Mouse (Mus musculus) layer of hippocampus, adult 8-10 months (tissue): Measurements from ENCODE around the gene Srr. TPM values are rescaled to one million over a fixed set of nuclear protein-coding genes. Genes with fewer than 3 reads are reported as not detected.

Experiments
- DNase-seq, 2 experiments: peaks; one replicate each; pipeline ENCODE4 v3.0.0; 2022; ENCODE audit warnings: low spot score in 2 of 2
- total RNA-seq, 4 experiments: library from RNA; stranded (reverse); gene quantifications; 2 replicates each; pipeline ENCODE4 v1.2.4; 2022

Gene Srr
- total RNA-seq, 4 experiments from 2014 or later, result 73.6 to 85.6 (median 83.0) TPM

DNA sequence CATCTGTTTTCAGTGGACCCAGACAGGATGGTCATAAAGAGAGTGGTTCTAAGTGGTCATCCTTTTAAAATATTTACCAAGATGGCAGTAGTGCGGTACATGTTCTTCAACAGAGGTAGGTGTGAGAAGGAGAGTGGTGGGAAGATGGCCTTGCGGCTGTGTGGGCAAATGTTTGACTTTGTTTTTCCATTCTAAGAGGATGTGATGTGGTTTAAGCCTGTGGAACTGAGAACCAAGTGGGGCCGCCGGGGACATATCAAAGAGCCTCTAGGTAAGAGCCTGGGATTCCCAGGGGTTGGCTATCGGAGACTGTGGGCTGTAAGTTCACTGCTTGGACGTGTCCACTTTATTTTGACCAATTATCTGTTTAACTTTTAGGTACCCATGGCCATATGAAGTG is 17.9 kb downstream of the Srr start:
- DNase-seq, result no peak

DNA sequence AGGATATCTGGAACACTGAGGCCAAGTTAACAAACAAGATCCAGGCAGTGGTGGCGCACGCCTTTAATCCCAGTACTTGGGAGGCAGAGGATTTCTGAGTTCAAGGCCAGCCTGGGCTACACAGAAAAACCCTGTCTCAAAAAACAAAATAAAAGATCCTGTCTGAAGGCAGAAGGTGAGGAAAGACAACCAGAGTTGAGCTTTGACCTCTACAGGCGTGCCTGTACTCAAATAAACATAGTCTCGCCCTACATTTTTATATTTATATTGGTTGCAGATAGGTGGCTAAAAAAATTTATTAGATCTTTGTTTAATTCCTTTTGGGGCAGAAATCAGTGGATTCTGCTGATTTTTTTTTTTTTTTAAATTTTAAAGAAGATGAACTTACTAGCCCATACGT is 23.3 kb downstream of the Srr start:
- no peak for DNase-seq

DNA sequence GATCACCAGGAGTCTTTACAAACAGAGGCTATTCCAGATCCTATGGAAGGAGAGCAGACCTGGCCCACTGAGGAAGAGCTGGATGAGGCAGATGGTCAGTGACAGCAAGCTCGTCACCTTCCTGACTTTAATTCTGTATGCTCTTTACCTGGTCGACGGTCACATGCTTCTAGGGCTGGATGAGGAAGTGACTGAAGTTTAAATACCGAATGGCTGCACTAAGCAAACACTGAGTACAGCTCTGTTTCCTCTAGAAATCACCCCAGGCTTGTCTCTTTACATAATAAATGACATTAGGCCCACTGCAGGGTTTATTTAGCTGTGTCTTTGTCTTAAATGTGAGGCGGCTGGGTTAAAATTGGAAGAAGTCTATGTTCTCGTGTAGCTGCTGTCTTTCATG is 24.2 kb downstream of the Srr start:
- no peak for DNase-seq

DNA sequence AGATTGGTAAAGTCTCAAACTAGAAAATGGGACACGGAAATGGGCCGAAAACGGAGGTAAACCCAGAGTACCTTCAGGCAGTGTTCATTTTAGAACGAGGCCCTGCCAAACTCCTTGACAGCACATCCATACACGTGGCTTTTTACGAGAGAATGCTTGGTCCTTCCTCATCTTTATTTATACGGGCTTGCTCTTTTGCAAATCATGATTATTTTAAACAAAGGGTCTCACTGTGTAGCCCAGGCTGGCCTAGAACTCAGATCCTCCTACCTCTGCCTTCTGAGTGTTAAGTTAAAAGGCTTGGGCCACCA is 27.3 kb downstream of the Srr start:
- no peak for DNase-seq

DNA sequence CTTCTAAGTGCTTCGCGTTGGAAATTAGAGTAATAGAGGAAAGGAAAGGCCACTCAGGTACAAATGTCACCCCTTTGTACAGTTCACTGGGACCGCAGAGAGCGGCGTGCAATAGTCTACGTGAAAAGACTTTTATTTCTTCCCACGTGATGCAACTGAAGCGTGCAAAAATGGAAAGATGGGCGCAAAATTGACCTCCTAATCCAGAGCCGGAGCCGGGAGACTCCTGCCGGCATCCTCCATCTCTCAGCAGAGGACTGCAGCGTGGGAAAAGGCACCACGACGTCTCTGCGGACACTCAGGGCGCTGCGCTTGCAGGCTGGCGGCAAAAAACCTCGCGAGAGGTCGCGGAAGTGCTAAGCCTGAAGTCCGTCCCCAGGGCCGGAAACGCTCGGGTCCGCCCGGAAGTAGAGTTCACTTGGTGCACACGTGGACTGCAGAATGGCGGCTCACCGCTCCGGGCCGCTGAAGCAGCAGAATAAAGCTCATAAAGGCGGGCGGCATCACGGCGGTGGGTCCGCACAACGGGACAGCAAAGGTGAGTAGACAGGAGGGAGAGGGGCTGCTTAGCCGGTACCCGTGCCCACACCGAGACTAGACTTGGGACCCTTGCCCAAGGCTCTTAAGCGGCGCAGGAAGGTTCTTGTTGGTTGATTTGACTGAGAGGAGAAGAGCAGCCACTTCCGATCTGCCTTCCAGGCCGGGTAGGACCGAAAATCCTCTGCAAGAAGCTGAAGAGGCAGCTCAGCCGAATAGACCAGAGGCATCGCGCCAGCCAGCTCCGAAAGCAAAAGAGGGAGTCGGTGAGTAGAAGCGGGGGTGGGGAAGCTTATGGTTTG is 27.9 kb downstream of the Srr start, which contains the start of gene Tsr1:
Gene Tsr1, plus strand, starts transcription at position 394 of the 839 bp plus-strand sequence.
- DNase-seq, result peak; percentile 89 to 90

DNA sequence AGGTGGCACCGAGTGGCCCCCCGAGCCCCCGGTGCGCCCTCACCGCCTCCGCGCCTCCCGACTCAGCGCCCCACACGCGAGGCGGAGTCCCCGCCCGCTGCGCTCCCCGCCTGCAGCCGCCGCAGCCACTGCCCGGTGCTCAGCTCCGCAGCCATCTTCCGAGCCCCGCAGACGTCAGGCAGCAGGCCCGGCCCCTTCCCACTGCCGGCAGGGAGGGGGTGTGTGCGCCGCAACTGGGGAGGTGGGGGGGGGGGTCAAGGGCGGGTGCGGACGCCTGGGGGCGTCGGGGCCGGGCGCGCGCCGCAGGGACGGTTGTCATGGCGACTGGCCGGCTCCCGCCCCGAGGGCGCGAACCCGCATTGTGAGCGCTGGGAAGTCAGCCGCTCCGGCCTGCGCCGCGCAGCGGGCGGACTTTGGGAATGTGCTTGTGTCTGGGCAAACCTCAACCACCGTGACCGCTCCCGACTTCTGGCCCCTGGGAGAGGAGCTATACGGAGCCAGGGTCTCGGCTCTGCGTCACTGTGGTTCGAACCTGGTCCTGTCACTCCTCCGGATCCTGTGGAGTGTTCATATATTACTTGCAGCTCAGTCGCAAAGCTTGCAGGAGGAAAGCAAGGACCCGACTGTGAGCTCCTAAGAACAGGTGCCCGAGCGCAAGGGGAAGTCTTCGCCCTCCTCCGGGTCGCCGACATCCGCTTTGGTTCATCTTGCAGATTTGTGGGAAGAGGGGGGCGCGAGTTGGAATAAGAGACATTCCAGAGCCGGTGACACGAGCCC is 28.7 kb downstream of the Srr start, which contains the start of gene Sgsm2:
Gene Sgsm2, minus strand, starts transcription at position 160 of the 777 bp plus-strand sequence.
- DNase-seq, result peak; percentile 56 to 64

DNA sequence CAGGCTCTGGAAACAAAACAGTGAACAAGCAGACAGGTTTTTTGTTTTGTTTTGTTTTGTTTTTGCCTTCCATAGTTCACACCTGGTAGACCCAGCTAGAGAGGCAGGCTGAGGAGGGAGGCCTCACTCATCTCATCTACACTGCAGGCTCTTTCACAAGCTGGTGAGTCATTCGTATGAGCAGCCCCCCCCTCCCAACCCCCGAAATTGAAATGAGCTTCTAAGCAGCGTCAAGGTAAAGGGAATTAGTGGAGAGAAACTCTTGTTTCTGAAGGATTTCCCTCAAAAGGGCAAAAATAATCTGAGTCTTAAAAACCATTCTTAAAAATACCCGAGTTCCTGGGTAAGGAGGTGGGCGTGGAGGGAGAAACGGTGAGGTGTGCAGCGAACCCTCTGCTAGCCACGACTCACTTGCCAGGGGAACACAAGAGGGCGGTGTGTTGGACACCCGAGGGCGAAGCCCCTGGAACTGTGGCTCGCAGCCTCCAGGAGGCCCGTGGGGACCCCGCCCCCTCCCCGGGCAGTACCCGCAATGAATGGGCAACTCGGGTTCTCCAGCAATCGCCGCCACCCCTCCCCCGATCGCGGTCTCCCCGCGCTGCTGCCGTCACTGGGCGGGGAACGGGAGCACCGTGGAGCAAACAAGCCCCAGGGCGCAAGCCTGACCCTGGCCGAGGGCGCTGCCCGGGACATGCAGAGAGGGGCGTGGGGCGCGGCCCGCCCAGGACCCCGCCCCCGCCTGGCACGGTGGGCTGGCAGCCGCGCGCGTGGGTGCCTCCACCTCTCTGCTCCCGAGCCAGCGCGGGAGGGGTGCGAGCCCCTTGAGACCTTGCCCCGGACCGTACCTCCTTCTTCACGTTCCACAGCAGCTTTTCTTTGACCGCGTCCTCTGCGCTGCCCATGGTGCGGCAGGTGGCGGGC is 29.5 kb downstream of the Srr start:
- DNase-seq, result peak; percentile 54 to 59

DNA sequence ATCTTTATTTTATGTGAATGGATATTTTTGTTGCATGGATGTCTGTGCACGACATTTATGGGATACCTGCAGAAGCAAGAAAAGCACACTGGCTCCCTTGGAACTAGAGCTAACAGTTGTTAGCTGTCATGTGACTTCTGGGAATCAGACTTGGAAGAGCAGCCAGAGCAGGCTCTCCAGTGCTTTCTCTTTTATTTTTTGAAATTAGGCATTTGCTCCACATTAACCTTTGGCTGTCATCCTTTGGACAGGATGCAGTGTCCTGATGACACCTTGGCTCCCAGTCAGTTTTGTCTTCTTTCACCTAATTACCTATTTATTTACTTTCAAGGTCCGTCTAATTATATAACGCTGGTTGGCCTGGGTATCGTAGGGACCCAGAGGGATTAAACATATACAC is 31.1 kb downstream of the Srr start:
- DNase-seq, result no peak

DNA sequence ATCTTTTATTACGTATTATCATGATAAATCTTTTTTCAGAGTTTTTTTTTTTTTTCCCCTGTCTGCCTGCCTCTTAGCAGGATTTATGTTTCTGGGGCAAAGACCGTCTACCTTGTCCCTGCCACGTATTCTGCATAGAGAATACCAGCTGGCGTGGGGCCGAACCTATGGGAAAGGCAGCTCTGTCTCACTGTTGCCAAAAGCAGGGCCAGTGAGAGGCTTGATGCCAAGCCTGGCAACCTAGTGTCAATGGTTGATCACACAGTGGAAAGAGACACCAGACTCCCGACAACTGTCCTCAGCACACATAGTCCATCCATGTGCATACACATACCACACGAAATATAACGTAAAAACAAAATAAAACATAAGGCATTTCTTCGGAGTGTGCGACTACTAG is 42.6 kb downstream of the Srr start:
- no peak for DNase-seq

DNA sequence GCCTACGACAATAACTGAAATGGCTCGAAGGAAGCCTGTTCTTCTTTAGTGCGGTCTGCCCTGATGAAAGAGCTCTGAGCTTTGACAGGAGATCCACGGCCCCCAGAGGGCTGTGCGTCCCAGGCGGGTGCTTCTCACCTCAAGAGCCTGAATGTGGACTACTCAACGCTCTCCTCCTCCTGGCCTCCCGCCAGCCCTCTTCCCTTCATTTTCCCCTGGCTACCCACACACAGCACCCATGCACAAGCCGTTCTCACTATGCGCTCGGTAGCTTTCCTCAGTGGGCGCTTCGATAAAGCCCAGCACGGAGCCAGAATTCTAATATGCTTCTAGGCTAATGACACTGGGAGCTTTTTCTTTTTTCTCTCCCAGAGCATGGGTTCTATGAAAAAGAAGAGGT is 43.8 kb downstream of the Srr start:
- DNase-seq, result peak in 1 of 2 experiments; percentile 61

DNA sequence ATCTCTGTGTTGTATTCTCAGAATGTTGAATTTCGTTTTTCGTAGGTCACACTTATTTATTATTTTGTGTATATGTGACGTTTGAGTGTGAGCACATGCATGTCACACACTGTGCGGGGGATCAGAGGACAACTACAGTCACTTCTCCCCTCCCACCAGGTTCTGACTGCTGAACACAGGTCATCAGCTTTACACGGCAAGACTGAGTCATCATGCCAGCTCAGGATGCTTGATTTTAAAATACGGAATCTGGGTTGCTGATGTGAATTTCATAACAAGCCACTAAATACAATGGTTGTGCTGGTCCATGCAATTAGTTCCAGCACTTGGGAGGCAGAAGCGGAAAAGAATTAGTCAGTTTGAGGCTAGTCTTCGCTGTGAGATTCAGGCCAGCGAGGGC is 44.7 kb downstream of the Srr start:
- DNase-seq, result no peak

DNA sequence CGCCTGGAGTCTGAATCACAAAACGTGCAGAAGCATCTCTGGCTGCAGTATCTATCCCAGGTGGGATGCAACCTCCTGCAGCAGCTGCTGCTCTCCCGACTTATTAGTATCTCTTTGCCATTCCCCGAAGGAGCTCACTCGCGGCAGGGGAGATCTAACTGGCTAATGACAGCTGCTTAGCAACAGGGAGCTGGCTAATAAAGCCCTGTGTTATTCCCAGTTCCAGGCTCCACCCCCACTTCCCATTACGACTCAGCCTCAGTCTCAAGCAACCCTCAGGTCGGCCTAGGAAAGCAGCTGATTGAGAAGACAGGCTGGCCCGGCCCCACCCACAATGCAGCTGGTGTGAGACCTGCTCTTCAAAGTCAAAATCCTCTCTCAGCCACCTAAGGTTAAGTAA is 48.9 kb downstream of the Srr start:
- peak; percentile 77 to 84 for DNase-seq

DNA sequence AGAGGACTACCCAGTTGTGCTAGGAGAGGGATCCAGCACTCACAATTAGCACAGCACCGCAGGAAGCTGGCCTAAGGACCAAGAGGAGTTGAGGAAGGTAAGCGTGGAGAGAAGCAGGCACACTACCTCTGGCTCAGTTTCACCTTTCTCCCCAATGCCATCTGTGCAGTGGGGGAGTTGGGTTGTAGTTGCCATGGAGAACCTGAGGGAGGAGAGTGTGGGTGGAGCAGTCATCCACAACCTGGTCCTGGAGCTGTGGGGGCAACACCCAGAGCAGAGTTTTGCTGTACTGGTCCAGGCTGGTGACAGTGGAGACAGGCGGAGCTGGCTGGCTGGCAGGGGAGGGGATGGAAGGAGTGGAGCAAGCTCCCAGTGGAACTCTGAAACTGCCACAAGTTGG is 51.1 kb downstream of the Srr start:
- no peak for DNase-seq

DNA sequence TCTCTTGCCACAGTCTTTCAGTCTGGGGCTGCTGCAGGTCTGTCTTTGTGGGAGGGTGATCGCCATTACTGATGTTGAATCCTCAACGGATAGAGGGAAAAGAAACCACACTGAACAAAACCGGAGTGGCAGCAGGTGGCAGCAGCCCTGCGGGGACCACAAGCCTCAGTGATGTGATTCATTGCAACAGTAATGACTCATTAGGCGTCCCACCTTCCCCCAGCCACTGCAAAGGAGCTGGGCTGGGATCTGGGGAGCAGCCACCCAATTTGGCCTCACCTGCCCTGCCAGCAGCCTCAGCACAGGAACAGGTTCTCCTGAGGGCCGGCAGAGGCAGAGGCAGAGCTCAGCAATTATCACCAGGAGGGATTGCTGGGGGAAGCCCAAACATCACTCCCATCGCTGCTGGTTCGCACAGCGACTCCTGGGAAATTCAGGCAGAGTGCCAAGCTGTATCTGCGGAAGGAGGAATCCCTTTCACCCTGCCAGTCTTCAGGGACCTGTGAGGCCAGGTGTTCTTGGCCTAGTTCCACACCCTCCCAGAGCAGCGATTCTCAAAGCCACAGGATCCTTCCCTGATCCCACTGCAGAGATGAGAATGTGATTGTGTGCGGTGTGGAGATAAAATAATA is 54.6 kb downstream of the Srr start:
- DNase-seq, result peak; percentile 59 to 63

DNA sequence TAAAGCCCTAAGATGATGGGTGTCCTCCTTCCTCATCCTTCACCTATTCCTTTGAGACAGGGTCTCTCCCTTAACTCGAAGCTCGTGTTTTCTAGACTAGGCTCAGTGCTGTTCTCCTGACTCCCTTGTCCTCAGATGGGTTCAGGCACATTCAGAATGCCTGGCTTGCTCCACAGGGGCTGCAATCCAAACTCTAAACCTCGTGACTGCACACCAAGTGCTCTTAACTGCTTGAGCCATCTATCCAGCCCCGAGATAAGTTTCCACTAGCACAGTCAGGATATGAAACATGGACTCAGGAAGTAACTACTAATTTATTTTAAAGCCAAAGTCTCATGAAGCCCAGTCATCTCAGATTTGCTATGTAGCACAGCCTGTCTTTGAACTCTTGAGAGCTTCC is 55.2 kb downstream of the Srr start:
- no peak for DNase-seq

DNA sequence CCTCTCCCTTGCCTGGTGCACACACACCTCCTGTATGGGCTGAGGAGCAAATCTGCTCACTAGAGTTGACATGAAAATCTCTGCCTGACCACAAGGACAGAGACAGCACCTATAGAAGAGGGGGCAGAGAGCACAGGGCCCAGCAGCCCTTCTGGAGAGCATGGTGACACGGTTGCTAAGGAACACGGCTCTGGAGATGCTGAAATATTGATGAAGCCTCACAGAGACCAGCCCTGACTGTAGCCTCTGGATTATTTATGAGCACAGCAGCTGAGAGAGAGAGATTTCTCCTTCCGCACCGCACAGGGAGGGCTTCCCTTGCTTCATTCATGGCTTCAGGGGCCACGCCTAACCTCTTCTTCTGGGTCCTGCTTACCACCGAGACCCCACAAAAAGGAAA is 56.1 kb downstream of the Srr start:
- no peak for DNase-seq

DNA sequence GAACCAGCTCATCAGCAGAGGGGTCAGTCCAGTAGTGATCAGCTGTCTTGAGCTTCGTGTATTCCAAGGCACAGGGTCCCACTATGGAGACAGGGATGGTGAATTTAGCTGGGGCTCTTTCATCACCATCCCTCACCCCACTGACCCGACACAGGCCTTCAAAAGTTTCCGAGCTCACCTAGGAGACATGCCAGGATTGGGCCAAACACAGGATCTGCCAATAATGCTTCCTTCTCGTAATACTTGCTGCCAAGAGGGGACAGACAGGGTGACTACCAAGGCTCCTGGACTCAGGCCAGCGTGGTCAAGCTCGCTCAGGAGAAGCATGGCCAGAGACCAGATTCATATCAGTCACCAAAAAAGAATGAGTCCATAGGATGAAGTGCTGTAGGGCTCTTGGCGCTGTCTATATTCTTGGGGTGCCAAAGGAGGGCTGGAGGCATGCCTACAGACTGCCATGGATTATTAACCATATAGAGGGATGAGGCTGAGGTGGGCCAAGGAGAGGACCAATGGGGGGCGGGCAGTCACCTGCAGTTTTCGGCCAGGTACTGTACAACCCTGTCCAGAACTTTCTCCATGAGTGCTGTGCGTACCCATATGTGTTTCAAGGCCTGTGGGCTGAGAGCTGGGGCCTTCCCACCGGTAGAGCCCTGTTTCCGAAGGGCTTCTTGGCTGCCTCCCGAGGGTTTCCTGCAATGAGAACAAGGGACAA is 57.5 kb downstream of the Srr start:
- no peak for DNase-seq

DNA sequence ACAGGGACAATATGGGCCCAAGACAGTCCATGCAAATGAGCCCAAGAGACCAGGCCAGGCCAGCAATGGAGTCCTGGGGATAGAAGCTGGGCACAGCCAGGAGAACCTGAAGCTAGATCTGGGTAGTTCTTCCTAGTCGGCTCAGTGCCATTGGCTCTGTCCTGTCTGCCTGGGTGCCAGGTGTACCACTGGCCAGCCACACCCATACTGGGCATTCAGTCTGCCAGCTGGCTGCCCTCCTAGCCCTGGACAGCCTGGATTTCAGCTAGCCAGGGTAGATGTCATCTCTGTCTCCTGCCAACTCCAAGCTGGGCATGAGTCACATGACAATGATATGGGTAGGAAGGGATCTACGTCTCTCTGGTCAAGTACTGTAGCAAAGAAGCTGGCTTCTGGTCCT is 58.6 kb downstream of the Srr start:
- no peak for DNase-seq

DNA sequence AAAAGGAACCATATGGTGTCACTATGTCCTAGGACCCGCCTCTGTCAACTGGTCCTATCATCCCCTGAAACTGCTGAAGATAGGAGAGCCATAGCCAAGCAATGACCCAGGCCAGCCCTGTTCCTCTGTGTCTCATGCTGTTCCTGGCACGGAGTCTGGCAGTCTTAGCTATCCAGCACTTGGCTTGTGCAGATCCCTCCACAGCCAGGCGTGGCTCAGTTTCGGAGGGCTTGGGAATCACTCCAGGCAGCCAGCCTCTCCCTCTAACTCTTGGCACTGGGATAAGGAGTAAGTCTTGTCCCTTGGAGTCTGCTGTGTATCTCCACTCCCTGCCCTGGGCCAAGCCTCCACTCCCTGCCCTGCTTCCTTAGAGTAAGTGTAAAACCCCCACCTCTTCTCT is 59.1 kb downstream of the Srr start:
- DNase-seq, result peak in 1 of 2 experiments; percentile 55

DNA sequence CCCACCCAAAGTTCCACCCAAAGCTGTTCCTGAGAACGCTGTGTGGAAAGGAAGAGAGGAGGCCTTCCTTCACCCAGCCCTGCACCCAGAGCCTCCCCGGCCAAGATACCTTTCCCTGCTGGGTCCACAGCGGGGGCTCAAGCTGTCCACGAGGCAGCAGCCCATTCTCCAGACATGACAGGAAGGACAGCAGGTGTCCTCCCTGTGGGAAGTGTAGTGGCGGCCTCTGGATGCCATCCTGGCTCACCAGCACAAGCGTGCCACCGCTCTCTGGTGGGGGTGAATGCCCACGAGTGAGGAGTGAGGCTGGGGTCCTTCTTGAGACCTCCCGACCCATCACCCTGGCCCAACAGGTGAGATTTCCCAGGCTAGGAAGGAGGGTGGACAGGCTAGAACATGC is 60.5 kb downstream of the Srr start:
- no peak for DNase-seq

DNA sequence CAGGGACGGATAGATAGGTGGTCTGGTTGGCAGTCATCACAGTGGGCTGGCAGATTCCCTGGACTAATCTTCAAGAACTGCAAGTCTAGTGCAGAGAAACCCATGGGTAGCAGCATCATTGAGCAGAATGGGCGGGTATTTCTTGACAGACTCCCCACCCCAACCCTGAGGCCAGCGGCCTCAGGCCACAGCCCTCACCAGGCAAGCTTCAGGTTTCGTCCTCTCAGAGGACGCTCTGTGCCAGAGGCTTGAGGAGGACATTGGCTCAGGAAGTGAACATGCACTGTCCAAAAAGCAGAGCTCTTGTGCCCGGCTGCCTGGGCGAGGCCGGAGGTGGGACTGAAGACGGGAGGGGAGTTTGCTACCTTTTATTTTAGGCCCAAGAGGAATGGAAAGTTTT is 61.3 kb downstream of the Srr start:
- no peak for DNase-seq
